Comparison of ENCODE assay signal across 40 mouse cellular contexts in genomic region chr17:43501631-43502030, GRCm38 (mm10). TPM values are rescaled to one million over a fixed set of nuclear protein-coding genes. Genes with fewer than 3 reads are reported as not detected.
A peak's percentile ranks its signal among the peaks of the same experiment; 100 is the strongest.
DNase-seq lines count a peak whose midpoint lies in the region; ATAC-seq and TF ChIP-seq lines count a peak whose summit lies in the region.
"Had no signal": no experiment of that assay in that cellular context is flagged by ENCODE, and none has a peak within 500 bp of the region (broad histone marks: within the 10 kb centered on the region; RNA-seq: fewer than 3 reads in every experiment).

No protein-coding gene starts in this region.

- no peak for TF ChIP-seq POLR2A in kidney, adult 2 months (IDR thresholded peaks at IDR 0.05; ENCODE audit: low read depth, low read length)
- no peak for TF ChIP-seq POLR2A in small intestine, adult 2 months (IDR thresholded peaks at IDR 0.05; ENCODE audit: low read depth, low read length)

- WGBS in kidney, embryonic 14.5 days, result 87% methylated on average over 5 of the region's 5 CpGs
- 58% methylated on average over 5 of the region's 5 CpGs for WGBS in kidney, adult 2 months
- WGBS in kidney, postnatal 0 days, result 80% methylated on average over 5 of the region's 5 CpGs
- 69% methylated on average over 5 of the region's 5 CpGs for WGBS in small intestine, adult 2 months

- no peak overlapping the region for H3K9ac ChIP-seq in kidney, embryonic 14.5 days (ENCODE audit: low read depth, low read length)
- no peak overlapping the region for H3K9ac ChIP-seq in kidney, postnatal 0 days (ENCODE audit: low read depth, low read length)
- H3K9ac ChIP-seq: forebrain, embryonic 13.5 days; heart, embryonic 15.5 days; hindbrain, embryonic 13.5 days; liver, embryonic 14.5 days; midbrain, embryonic 15.5 days; neural tube, embryonic 15.5 days had no signal

- no peak for ATAC-seq in kidney, embryonic 14.5 days (ENCODE audit: low FRiP score, low TSS enrichment)
- ATAC-seq in kidney, postnatal 0 days (replicated peaks; ENCODE audit: low FRiP score, low read depth), result no peak
- ATAC-seq: activated CD4-positive, CD25-positive, alpha-beta regulatory T cell, adult 4 months; forebrain, embryonic 13.5 days; midbrain, embryonic 15.5 days had no signal

- H3K4me1 ChIP-seq in kidney, embryonic 14.5 days (ENCODE audit: control insufficient read depth, insufficient read depth, low read length), result 0 out of 2 replicates have a peak, but pooled peaks cover 5% of the 10 kb centered on the region
- H3K4me1 ChIP-seq in kidney, adult 2 months (ENCODE audit: control insufficient read depth, insufficient read depth, low read length), result peaks cover 13% of the 10 kb centered on the region
- H3K4me1 ChIP-seq in kidney, postnatal 0 days (replicated peaks; ENCODE audit: insufficient read depth, low read length), result no peaks in the 10 kb centered on the region
- H3K4me1 ChIP-seq in small intestine, adult 2 months (ENCODE audit: control insufficient read depth, insufficient read depth, insufficient read length, low read length), result peaks cover 15% of the 10 kb centered on the region; the same call in 1 of the 2 replicates
- H3K4me1 ChIP-seq: forebrain, embryonic 13.5 days; heart, embryonic 15.5 days; hindbrain, embryonic 13.5 days; midbrain, embryonic 15.5 days; neural tube, embryonic 15.5 days had no signal

- H3K4me2 ChIP-seq in kidney, embryonic 14.5 days (replicated peaks; ENCODE audit: low read depth, low read length), result no peak overlapping the region
- H3K4me2 ChIP-seq in kidney, postnatal 0 days (ENCODE audit: low read length), result no peak overlapping the region
- H3K4me2 ChIP-seq: forebrain, embryonic 13.5 days; heart, embryonic 15.5 days; hindbrain, embryonic 13.5 days; midbrain, embryonic 15.5 days; neural tube, embryonic 15.5 days had no signal

- no peak for TF ChIP-seq CTCF in kidney, adult 2 months (conservative IDR thresholded peaks at IDR 0.05; ENCODE audit: insufficient read depth, insufficient read length, low read depth, low read length)
- no peak for TF ChIP-seq CTCF in kidney, postnatal 0 days (IDR thresholded peaks at IDR 0.05; ENCODE audit: low read depth)
- TF ChIP-seq CTCF in small intestine, adult 2 months (IDR thresholded peaks at IDR 0.05; ENCODE audit: extremely low read depth, insufficient read length, insufficient replicate concordance, low read depth, low read length), result no peak

- no peaks in the 10 kb centered on the region for H3K36me3 ChIP-seq in kidney, embryonic 14.5 days (ENCODE audit: control insufficient read depth, insufficient read depth, low read length)
- H3K36me3 ChIP-seq in kidney, adult 2 months (ENCODE audit: control insufficient read depth, insufficient read depth, low read length), result no peaks in the 10 kb centered on the region; the same call in 1 of the 2 replicates
- H3K36me3 ChIP-seq in kidney, postnatal 0 days (ENCODE audit: insufficient read depth, low read length), result no peaks in the 10 kb centered on the region
- H3K36me3 ChIP-seq in small intestine, adult 2 months (ENCODE audit: control insufficient read depth, insufficient read depth, low read length), result no peaks in the 10 kb centered on the region; the same call in 1 of the 2 replicates
- H3K36me3 ChIP-seq: heart, embryonic 10.5 days; heart, embryonic 15.5 days; hindbrain, embryonic 13.5 days; midbrain, embryonic 15.5 days; neural tube, embryonic 15.5 days had no signal

- no peak overlapping the region for H3K27ac ChIP-seq in kidney, embryonic 14.5 days (ENCODE audit: low read depth, low read length)
- peak overlapping the region; percentile 98 for H3K27ac ChIP-seq in kidney, adult 2 months (ENCODE audit: insufficient read depth, low read depth, low read length)
- H3K27ac ChIP-seq in kidney, postnatal 0 days, result 0 out of 2 replicates have a peak overlapping the region, but pooled peaks have one; percentile 26
- peak overlapping the region; percentile 57; the same call in 1 of the 2 replicates for H3K27ac ChIP-seq in small intestine, adult 2 months (ENCODE audit: insufficient read depth, low read depth, low read length)
- H3K27ac ChIP-seq: forebrain, embryonic 13.5 days; heart, embryonic 10.5 days; heart, embryonic 15.5 days; hindbrain, embryonic 13.5 days; liver, embryonic 14.5 days; macrophage; midbrain, embryonic 15.5 days; neural tube, embryonic 15.5 days had no signal

- no peak overlapping the region for H3K4me3 ChIP-seq in kidney, embryonic 14.5 days (ENCODE audit: low read length)
- H3K4me3 ChIP-seq in kidney, adult 2 months (ENCODE audit: insufficient read depth, low read depth, low read length), result peak overlapping the region; percentile 45
- H3K4me3 ChIP-seq in kidney, postnatal 0 days (replicated peaks; ENCODE audit: low read depth, low read length), result peak overlapping the region; percentile 0; the same call in 1 of the 2 replicates
- no peak overlapping the region for H3K4me3 ChIP-seq in small intestine, adult 2 months (ENCODE audit: low read depth, low read length)
- H3K4me3 ChIP-seq: forebrain, embryonic 13.5 days; heart, embryonic 10.5 days; heart, embryonic 15.5 days; hindbrain, embryonic 13.5 days; midbrain, embryonic 15.5 days; neural tube, embryonic 15.5 days had no signal

- H3K27me3 ChIP-seq in kidney, embryonic 14.5 days (ENCODE audit: control insufficient read depth, insufficient read depth, low read length), result no peaks in the 10 kb centered on the region
- no peaks in the 10 kb centered on the region for H3K27me3 ChIP-seq in kidney, adult 2 months (replicated peaks; ENCODE audit: control insufficient read depth, insufficient read depth, low read length)
- H3K27me3 ChIP-seq in kidney, postnatal 0 days (ENCODE audit: insufficient read depth, low read length), result no peaks in the 10 kb centered on the region
- no peaks in the 10 kb centered on the region for H3K27me3 ChIP-seq in small intestine, adult 2 months (ENCODE audit: control insufficient read depth, insufficient read depth, low read length)
- H3K27me3 ChIP-seq: CH12.LX; forebrain, embryonic 13.5 days; heart, embryonic 15.5 days; hindbrain, embryonic 13.5 days; midbrain, embryonic 15.5 days; neural tube, embryonic 15.5 days had no signal

- DNase-seq in kidney, adult 11 months, result peak; percentile 52
- peak; percentile 85 for DNase-seq in kidney, adult 2 months
- no peak for DNase-seq in kidney, postnatal 0 days (ENCODE audit: low spot score)
- DNase-seq in urinary bladder, postnatal 14 days (ENCODE audit: low spot score), result no peak
- no peak for DNase-seq in ovary, postnatal 14 days (ENCODE audit: low spot score)
- DNase-seq in heart, postnatal 4 days, result no peak
- DNase-seq: adrenal gland, adult 2 months; cerebellum, adult 9-10 months; cerebellum, postnatal 36 days; gastrocnemius, postnatal 25 days; heart, adult 11 months; liver; lung, adult 2 months; lung, postnatal 10 days; right cerebral cortex, postnatal 25 days; spleen, adult 18-20 months; thymus, postnatal 14 days had no signal

- H3K9me3 ChIP-seq in kidney, embryonic 14.5 days (ENCODE audit: control insufficient read depth, low read length), result no peaks in the 10 kb centered on the region
- no peaks in the 10 kb centered on the region for H3K9me3 ChIP-seq in kidney, postnatal 0 days (replicated peaks; ENCODE audit: low read length)
- H3K9me3 ChIP-seq: forebrain, embryonic 13.5 days; heart, embryonic 10.5 days; heart, embryonic 15.5 days; hindbrain, embryonic 13.5 days; midbrain, embryonic 15.5 days; neural tube, embryonic 15.5 days had no signal

RNA-seq across cellular contexts. Expression of gene Mep1a, which starts 1.0 kb away (rescaled TPM):
- polyA plus RNA-seq in kidney, embryonic 14.5 days (2014; fragmentation: Nextera tagmentation; extraction: Ambion mirVana), result 6.0 and 12.8 TPM in 2 replicates
- polyA plus RNA-seq in kidney, adult 2 months (2012; rRNA removed), result 451 and 624 TPM in 2 replicates
- polyA plus RNA-seq in kidney, postnatal 0 days (2015; fragmentation: Nextera tagmentation; extraction: Ambion mirVana), result 126 and 133 TPM in 2 replicates
- polyA plus RNA-seq in small intestine, adult 2 months (2012; rRNA removed), result 3.2 and 131 TPM in 2 replicates
- not detected for total RNA-seq in heart, postnatal 4 days (2021)
- total RNA-seq: CH12.LX; ES-E14; gastrocnemius, postnatal 25 days; heart, postnatal 25 days; megakaryocyte-erythroid progenitor cell, adult 5-6 weeks had no signal
- polyA plus RNA-seq: activated CD4-positive, CD25-positive, alpha-beta regulatory T cell, adult 4 months; adrenal gland, adult 2 months; C2C12; embryonic facial prominence, embryonic 11.5 days; heart, embryonic 10.5 days; heart, embryonic 15.5 days; hindbrain, embryonic 13.5 days; limb, embryonic 11.5 days; macrophage; urinary bladder, adult 2 months had no signal

RNA-seq across cellular contexts. Expression of gene Ankrd66, which starts 41.8 kb away (rescaled TPM):
- polyA plus RNA-seq in kidney, embryonic 14.5 days (2014; fragmentation: Nextera tagmentation; extraction: Ambion mirVana), result 0.39 and 0.60 TPM in 2 replicates
- polyA plus RNA-seq in kidney, adult 2 months (2012; rRNA removed), result not detected in 2 replicates
- polyA plus RNA-seq in kidney, postnatal 0 days (2015; fragmentation: Nextera tagmentation; extraction: Ambion mirVana), result 0.46 and 0.54 TPM in 2 replicates
- polyA plus RNA-seq in small intestine, adult 2 months (2012; rRNA removed), result 0.06 TPM in 1 of 2 replicates, not detected in the other
- total RNA-seq in heart, postnatal 4 days (2021), result not detected
- total RNA-seq: adrenal gland, adult 2 months; adrenal gland, postnatal 4 days; CH12.LX; ES-E14; gastrocnemius, adult 18-20 months; gastrocnemius, postnatal 25 days; heart, postnatal 25 days; left cerebral cortex, postnatal 10 days; megakaryocyte-erythroid progenitor cell, adult 5-6 weeks had no signal
- polyA plus RNA-seq: activated CD4-positive, CD25-positive, alpha-beta regulatory T cell, adult 4 months; adrenal gland, adult 2 months; heart, embryonic 15.5 days; limb, embryonic 11.5 days; stomach, embryonic 16.5 days had no signal

Comparison
In these comparisons a context has a peak if more than half of its experiments do, and no peak if none do; other contexts are left out.
1. DNase-seq: peak in kidney, adult 11 months (single experiment) and kidney, adult 2 months (single experiment); none in kidney, postnatal 0 days (single experiment), urinary bladder, postnatal 14 days (single experiment), ovary, postnatal 14 days (single experiment) and heart, postnatal 4 days (single experiment).
2. H3K4me3 ChIP-seq: peak in kidney, adult 2 months (single experiment) and kidney, postnatal 0 days (single experiment); none in kidney, embryonic 14.5 days (single experiment) and small intestine, adult 2 months (single experiment).